Mouse (Mus musculus) c-Kit-positive CD71-positive TER-119-positive erythroid progenitor cells, embryonic 14.5 days (primary cell): ENCODE results near the gene Cir1.

Experiments
- DNase-seq: peaks from one replicate; pipeline ENCODE4 v3.0.0-alpha.2; 2013; ENCODE audit warnings: low spot score

Gene Cir1

DNA sequence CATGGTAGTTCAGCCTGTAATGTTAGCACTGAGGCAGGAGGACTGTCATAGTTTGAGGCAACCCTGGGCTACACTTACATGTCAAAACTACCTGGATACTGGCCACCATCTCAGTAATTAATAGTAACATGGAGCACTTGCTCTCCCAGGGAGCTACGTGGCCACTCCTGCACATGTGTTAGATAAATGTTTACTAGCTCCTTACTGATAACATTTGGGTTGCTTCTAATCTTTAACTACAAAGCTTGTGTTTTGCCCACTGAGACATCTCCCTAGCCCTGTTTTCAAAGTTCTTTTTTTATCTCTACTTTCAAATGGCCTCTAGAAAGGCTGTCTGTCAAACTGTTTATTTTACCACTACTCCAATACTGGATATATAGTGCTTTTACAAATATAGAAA lies 10.5 kb downstream of the Cir1 start:
- DNase-seq, result peak; percentile 43

DNA sequence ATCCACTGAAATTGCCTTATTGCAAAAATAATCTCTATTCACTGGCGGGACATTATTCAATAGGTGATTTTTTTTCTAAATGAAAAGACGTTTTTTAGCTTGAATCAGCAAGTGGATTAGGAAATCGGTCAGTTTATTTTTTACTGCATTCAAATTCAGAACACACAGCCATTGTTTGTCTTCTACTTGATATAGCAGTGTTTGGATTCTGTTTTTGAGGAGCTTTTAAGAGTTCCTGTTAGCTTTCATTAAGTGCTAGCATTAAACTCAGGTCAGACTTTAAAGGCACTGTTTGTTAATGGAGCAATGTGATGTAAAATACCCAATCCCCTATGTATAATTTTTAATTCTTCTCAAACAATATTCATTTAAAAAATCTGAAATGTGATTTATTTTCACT lies 13.7 kb downstream of the Cir1 start:
- no peak for DNase-seq

DNA sequence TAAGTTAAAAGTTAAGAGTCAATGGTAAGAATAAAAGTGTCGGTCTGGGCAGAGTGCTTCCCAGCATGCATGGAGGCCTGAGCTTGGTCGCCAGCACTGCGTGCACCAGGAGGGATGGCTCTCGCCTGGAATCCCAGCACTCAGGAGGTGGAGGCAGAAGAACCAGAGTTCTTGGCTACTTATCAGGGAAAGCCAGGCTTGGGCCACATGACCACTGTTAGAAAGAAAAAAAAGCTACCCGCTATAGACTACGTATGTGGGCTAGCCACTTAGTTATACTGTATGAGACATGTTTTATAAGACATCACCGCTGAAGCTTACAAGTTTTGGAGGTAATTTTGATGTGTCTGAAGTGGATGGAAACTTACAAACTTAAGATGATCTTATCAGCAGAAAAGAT lies 14.3 kb downstream of the Cir1 start:
- DNase-seq, result no peak

DNA sequence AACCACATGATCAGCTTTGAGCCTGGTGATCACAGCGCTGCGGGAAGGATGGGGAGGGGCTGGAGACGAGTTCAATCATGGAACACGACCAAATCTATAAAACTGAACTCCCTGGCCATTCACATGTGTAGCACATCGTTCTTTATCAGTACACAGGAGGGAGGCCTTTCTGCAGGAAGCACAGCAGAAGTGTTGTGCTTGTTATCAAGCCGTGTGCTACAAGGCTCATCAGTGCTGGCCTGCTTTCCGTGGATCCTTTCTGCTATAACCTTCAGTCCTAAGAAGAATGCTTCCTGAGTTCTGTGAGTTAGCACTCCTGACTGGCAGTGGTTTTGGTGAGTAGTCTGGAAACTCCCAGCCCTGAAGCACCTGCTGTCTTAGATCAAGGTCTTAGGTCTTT lies 17.5 kb downstream of the Cir1 start:
- no peak for DNase-seq

DNA sequence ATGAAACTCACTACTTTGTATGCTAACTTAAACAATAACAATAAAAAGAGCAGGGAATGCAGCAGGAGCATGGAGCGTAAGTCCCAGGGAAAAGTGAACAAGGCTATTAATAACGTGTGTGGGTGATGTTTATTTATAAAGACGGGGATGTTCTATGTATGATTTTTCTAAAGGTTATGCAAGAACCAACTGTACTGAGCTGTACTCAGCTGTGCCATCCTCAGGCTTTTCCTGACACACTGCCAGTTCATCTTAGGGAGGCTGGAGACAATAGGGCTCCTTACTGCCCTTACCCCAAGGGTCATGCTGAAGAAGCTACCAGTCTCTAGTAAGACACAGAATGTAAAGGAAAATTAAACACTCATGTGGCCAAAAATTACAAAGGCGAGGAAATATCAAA lies 21.4 kb downstream of the Cir1 start:
- DNase-seq, result no peak

DNA sequence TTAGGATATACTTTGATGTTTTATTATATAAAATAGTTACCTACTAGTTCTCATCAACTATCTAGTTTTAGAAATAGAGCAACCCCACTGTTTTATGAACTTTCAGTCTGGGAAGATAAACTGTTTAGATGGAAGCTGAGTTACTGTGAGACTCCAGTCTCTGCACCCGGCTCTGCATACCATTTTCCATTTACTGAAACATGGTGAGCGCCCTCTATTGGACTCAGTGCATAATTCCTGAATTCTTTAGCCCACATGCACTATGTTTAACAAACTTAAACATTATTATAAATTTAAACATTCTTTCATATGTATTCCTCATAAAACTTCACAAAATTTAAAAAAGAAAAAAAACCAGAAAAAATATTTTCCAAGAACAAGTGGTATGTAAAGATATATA lies 26.9 kb downstream of the Cir1 start:
- no peak for DNase-seq

DNA sequence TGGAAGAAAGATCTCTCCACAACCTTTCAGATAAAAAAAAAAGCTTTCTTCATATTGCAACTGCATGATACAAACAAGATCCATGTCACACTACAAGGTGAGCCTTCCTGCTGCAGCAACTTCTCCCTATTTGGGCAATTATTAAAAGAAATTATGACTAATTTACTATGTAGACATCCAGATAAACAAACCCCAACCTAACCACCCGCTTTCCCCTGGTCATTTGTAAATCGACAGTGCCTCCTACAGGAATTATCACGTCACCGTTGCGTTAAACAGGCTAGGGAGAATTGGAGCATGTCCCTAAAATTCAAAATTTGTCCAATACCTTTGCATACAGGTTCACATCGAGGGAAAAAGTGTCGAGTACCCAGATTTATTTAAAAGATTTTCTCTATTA lies 30.8 kb downstream of the Cir1 start:
- DNase-seq, result no peak

DNA sequence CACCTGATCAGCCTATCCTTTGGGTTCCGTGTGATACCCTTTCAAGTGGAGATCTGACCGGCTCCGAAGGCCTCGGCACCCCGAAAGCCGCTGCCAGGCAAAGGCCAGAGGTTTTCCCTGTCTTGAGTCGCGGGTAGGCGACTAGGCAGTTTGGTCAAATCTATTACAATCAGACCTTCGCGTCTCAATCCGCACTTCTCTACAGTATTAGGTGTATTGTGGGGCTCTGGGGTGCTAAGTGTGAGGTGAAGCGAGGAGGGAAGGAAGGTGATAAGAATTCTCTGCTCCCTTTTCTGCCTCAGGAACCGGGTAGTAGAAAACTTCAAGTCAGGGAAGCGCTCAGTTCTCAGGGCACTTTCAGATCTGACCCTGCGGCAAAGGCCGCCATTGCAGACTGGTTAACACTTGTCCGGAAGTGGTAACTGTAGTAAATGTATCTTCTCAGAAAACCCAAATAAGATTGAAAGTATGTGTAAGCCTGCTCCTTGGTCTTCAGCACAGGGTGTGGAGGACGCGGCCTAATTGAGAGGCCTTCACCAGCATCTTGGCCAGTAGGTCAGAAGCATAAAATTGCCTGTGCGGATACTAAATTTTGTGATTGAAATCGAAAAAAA lies 31.3 kb downstream of the Cir1 start:
- DNase-seq, result no peak

DNA sequence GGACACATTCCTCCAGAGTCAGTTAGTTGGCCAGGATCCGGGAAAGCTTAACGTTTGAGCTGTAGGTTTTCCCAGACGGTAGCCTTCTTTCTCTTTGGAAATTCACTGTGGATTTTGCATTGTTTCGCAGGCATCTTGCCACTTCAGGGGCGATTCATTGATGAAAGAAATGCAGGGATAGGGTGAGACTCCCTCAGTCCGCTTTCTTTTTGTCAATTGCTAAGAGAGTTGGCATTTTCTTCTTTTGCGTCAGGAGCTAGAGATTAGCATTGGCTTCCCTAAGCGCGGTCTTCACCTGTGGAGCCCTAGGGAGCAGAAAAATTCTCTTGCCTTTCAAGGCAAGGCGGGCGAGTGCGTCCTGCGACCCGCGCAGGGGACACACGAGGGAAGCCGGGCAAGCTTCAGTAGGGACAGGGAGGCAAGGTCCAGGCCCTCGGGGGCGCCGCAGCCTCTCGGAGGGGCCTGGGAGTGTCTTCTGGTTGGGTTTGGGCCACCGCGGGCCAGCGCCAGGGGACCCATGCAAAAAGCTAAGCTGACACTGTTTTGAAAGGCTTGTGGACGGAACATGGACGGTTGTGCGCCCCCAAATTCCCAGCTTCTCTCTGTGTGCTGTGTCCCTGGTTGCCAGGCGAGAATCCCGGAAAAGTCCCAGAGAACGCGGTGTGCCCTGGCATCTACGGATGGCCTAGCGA lies 32.0 kb downstream of the Cir1 start:
- DNase-seq, result no peak

DNA sequence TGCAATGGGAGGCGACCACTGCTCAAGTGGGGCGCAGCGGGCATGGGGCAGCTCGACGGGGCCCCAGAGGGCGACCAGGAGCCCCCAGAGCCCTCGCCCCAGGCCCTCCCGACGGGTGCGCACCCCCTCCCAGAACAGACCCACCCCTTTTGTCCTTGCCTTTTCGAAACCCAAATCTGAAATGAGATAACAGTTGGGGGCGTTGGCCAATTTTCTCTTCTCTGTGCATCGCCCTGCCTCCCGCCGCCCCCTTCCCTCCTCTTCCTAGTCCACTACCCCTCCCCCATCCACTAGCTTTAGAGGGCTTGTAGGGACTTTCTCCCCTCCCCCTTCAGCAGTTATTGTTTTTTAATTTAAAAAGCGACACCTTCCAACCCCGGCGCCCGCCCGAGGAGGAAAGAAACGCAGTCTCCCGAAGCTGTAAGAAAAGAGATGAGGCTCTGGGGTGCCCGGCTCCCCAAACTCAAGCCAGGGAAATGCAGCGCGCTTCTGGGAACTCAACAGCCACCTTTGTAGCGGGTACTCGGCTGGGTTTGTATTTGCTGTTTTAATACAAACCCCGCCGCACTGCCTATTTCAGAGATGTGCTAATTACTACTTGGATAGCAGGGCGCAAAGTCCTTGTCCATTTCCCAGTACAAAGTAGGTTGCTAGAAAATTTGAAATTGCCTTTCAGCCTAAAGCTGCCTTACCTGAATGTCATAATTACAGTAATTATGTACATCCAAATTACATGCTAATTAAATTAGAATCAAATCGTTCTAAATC lies 33.0 kb downstream of the Cir1 start:
- DNase-seq, result no peak

DNA sequence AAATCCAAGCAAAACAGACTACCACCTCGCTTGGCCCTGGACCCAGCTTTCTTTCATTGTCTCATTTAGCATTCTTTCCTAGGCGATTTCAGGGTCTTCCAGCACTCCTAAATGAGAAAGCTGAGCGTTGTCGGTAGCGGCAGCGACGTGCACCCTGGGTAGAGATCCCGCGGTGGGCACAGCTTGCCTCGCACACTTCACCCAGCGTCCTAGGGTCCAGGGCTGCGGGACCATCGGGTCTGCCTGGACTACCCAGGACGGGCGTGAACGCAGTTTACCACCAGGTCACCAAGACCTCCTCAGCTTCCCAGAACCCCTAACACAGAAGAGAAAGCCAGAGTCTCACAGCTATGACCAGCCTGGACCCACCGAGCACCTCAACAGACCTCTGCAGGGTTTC lies 33.6 kb downstream of the Cir1 start:
- DNase-seq, result no peak

DNA sequence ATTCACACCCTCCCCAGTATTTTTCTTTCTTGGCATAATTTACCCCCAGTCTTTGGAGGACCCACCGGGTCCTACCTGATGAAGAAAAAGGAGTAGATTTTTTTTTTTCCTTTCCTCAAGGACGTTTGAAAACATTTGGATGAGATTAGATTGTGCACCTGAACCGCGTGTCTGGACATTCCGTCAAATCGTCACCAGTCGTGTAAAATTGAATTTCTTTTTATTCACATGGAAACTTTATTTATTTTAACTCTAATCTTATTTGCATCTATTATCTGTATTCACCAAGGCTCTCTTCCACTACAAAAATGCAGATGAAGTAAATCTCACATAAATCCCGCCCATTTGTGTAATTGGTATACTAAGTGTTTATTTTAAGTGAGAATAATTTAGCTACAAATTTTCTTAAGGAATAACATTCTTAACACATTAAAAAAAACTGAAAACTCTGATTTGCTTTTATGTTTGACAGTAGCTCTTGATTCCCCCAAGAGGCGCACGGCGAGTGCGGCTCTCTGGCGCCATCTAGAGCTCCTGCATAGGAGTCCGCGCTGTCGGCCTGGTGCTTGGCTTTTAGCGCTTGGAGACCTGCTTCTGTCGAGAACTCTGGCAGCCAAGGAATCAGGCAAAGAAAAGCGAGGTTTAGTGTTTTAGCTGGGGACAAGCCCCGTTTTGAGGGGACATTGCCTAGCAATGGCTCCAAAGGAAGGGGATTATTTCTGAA lies 34.2 kb downstream of the Cir1 start:
- peak; percentile 82 for DNase-seq

DNA sequence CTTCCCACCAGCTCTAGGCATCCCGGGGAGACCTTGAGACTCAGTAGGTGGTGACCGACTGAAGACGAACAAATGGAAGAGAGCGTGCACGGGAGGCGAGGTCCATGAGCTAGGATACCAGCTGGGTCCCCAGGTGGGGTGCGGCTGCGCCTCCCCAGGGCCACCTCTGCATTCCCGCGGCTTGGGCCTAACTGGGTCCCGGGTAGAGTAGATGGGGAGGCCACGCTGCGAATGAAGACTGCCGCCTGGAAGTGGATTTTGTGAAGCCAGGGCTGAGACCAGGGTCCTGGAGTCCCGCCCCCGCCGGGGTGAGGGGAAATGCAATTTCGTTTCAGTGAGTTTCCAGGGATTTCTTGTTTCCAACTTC lies 34.8 kb downstream of the Cir1 start:
- DNase-seq, result no peak

DNA sequence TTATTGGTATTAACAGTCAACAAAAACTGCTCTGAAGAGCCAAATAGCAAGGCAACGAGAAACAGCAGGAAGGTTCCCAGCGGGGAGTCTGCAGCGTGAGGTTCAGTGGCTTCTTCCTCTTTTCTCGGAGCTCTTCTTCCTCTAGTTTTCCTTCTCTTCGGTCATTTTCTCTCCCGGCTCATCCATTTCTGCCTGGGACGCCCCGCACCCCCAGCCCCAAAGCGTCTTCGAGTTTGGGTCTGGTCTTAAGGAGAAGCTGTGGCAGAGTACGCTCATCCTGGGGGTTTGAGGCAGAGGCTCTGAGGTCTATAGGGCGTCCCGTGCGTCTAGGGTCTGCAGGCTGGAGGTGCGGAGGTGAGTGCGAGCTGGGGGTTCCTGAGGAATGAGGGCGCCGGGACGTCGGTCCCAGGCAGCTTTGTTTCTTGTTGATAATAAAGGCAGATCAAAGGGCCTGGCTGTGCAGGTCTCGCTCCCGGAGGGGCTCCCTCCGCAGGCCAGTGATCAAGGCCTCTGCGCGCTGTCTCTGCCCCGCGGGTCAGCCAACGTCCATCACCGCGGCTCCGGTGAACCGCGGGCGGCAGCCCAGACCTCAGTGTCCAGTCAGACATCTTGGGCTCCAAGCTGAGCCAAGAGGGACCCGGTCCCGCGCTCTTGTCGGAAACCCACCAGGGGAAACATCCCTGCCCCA lies 35.3 kb downstream of the Cir1 start:
- no peak for DNase-seq

DNA sequence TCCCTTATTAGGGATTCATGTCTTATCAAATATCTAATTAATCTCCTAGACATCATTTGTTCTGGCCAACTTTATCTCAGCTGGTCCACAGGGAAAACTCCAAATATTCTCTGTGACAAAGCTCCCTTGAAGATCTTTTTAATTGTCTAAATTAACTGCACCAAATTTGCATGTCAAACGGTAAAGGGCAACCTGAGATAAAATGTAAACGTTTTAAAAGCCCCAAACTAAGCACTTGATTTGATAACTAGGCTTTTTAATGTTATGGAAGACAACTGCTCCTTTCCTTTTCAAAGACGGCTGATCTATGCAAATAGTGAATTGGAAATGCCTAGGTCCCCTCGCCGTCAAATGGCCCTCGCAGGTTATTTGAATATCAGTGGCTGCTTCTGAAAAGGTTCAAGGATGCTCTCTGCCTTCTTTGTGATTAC lies 36.3 kb downstream of the Cir1 start:
- no peak for DNase-seq

DNA sequence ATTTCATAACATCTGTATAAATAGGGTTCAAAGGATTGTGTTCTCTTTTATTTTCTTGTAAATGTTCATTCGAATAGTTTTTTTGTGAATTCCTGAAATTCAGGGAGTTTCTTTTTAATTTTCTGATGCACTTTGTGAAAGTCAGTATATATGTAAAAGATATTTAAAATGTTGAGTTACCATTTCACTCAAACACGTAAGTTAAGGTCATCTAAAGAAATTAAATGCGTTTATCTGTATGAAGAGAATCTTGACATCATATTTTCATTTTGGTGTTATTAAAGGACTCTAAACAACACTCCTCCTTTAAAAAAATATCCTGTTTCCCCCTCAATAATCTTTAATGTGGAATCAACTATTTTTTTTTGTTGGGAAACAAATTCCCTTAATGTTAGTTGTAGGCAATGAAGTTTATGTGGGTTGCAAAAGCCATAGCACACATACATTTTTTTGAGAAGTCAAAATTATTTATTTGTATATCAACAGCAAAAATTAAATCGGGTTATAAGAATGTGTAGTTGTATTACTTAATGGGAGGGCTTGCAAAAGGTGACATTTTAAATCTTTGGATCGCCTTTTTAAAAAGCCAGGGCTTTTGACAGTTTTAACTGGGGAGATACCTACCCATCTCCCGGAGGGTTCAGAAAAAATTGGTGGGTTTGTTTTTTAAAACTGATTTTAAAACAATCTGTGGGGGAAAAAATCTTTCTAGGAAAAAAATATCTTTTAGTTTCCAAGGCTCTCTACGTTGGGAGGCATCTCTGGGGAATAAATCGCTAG lies 37.0 kb downstream of the Cir1 start:
- no peak for DNase-seq

DNA sequence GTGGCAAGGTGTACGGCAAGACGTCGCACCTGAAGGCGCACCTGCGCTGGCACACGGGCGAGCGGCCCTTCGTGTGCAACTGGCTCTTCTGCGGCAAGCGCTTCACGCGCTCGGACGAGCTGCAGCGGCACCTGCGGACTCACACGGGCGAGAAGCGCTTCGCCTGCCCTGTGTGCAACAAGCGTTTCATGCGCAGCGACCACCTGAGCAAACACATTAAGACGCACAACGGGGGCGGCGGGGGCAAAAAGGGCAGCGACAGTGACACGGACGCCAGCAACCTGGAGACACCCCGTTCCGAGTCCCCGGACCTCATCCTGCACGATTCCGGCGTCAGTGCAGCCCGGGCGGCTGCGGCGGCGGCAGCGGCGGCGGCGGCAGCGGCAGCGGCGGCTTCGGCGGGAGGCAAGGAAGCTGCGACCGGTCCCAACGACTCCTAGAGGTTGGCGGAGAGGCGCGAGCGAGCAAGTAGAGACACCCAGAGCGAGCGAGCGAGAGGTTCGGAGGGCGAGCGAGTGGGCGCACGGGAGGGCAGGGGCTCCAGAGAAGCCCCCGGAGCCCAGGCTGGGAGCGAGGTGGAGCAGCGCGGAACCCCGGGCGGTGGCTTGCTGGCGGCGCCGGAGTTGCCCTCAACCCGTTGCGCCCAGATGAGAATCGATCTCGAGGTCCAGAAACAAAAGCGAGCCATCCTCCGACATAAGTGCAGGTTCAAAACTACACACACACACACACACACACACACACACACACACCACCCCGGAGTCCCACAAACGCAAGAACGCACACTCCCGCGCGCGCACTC lies 38.2 kb downstream of the Cir1 start:
- no peak for DNase-seq

DNA sequence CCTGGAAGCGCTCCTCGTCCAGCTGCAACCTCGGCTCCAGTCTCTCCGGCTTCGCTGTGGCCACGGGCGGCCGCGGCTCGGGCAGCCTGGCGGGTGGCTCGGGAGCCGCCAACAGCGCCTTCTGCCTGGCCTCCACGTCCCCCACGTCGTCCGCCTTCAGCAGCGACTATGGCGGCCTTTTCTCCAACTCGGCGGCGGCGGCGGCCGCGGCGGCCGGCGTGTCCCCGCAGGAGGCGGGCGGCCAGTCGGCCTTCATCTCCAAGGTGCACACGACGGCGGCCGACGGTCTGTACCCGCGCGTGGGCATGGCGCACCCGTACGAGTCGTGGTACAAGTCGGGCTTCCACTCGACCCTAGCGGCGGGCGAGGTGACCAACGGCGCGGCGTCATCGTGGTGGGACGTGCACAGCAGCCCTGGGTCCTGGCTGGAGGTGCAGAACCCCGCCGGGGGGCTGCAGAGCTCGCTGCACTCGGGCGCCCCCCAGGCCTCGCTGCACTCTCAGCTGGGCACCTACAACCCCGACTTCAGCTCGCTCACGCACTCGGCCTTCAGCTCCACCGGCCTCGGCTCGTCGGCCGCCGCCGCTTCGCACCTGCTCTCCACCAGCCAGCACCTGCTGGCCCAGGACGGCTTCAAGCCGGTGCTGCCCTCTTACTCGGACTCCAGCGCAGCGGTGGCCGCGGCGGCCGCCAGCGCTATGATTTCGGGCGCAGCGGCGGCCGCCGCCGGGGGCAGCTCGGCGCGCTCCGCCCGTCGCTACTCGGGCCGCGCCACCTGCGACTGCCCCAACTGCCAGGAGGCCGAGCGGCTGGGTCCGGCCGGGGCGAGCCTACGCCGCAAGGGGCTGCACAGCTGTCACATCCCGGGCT lies 39.0 kb downstream of the Cir1 start:
- DNase-seq, result no peak
